Mouse (Mus musculus): ENCODE data around the gene Zfp866.

The Zfp866 gene

GRCm38 (mm10) chr8:69715366-69715765 is 75.6 kb downstream of the Zfp866 start:
- no peak for DNase-seq

- no peak for DNase-seq
Observed at GRCm38 (mm10) chr8:69713516-69713915, 77.5 kb downstream of the Zfp866 start.

All from lung, postnatal 36 days (tissue).